Mouse (Mus musculus): Measurements from ENCODE around the gene Slc8a1. TPM values are rescaled to one million over a fixed set of nuclear protein-coding genes. Genes with fewer than 3 reads are reported as not detected.

The Slc8a1 gene
- polyA plus RNA-seq, 1 experiment from 2014 or later = 5.1 TPM

- H3K27ac ChIP-seq = no peak overlapping the region
- no peak for ATAC-seq
- H3K9me3 ChIP-seq = no peaks in the 10 kb centered on the region
- no peaks in the 10 kb centered on the region for H3K27me3 ChIP-seq (replicated peaks)
- no peaks in the 10 kb centered on the region for H3K4me1 ChIP-seq (replicated peaks)
- no peaks in the 10 kb centered on the region for H3K36me3 ChIP-seq
- WGBS = 56% methylated on average over 4 of the region's 4 CpGs
- H3K9ac ChIP-seq = no peak overlapping the region
- H3K4me2 ChIP-seq (replicated peaks) = no peak overlapping the region
- H3K4me3 ChIP-seq (replicated peaks) = no peak overlapping the region
Observed at GRCm38 (mm10) chr17:81548016-81548415, 190.2 kb downstream of the Slc8a1 start.

DNA sequence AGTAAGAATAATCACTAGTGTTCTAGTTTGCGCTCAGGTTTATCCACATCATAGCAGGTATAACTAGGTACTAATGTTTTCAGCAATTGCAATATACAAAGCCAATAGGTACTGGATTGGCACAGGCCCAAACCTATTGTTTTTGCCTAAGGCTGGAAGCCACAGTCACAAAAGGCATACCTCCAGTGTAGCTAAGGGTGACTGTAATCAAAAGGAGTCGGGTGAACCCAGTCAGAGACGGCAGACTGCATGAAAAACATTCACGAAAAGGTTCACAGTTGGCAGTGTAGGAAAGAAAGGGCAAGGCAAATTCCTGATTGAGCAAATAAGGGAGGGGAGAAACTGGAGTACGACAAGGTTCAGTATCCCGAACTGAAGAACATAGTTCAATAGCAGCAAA lies 191.7 kb downstream of the Slc8a1 start:
- H3K4me2 ChIP-seq (replicated peaks) = no peak overlapping the region
- 81% methylated on average over 6 of the region's 6 CpGs for WGBS
- ATAC-seq = no peak
- H3K27me3 ChIP-seq (replicated peaks) = no peaks in the 10 kb centered on the region
- no peaks in the 10 kb centered on the region for H3K36me3 ChIP-seq
- no peaks in the 10 kb centered on the region for H3K4me1 ChIP-seq (replicated peaks)
- no peak overlapping the region for H3K4me3 ChIP-seq (replicated peaks)
- H3K9ac ChIP-seq = no peak overlapping the region
- no peak overlapping the region for H3K27ac ChIP-seq
- no peaks in the 10 kb centered on the region for H3K9me3 ChIP-seq

GRCm38 (mm10) chr17:81546012-81546411 lies 192.2 kb downstream of the Slc8a1 start:
- Histone ChIP-seq H3K36me3 (no peaks in the 10 kb centered on the region), H3K27ac (no peak overlapping the region), H3K9me3 (no peaks in the 10 kb centered on the region), H3K4me3 (replicated peaks) (no peak overlapping the region), H3K27me3 (replicated peaks) (no peaks in the 10 kb centered on the region), H3K9ac (no peak overlapping the region), H3K4me2 (replicated peaks) (no peak overlapping the region), H3K4me1 (replicated peaks) (no peaks in the 10 kb centered on the region)
- WGBS = 88% methylated on average over 5 of the region's 5 CpGs
- no peak for ATAC-seq

DNA sequence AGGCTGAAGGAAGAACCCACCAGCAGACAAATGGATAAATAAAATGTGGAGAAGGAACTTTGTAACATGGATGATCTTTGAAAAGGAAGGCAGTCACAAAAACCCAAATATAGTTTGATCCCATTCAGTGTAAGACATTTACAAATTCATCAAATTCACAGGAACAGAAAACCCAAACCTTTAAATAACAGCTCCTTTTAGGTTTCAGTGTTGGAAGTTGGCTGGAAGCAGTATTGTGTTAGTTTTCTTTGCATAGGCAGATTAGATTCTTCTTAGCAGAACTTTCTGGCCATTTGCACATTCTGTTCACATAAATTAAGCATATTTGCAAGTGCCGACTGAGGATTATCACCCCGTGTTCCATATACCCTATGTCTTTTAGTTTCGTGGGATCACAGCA lies 193.3 kb downstream of the Slc8a1 start:
- no peak overlapping the region for H3K9ac ChIP-seq
- no peaks in the 10 kb centered on the region for H3K9me3 ChIP-seq
- WGBS = 90% methylated on average over 3 of the region's 3 CpGs
- no peak overlapping the region for H3K4me2 ChIP-seq (replicated peaks)
- no peaks in the 10 kb centered on the region for H3K4me1 ChIP-seq (replicated peaks)
- no peak for ATAC-seq
- no peak overlapping the region for H3K27ac ChIP-seq
- H3K27me3 ChIP-seq (replicated peaks) = no peaks in the 10 kb centered on the region
- no peaks in the 10 kb centered on the region for H3K36me3 ChIP-seq
- H3K4me3 ChIP-seq (replicated peaks) = no peak overlapping the region

GRCm38 (mm10) chr17:81542313-81543185 lies 195.6 kb downstream of the Slc8a1 start:
- H3K27ac ChIP-seq = no peak overlapping the region
- no peak for ATAC-seq
- no peak overlapping the region for H3K9ac ChIP-seq
- H3K27me3 ChIP-seq (replicated peaks) = no peaks in the 10 kb centered on the region
- H3K9me3 ChIP-seq = no peaks in the 10 kb centered on the region
- no peaks in the 10 kb centered on the region for H3K4me1 ChIP-seq (replicated peaks)
- WGBS = 86% methylated on average over 12 of the region's 12 CpGs
- no peak overlapping the region for H3K4me3 ChIP-seq (replicated peaks)
- H3K36me3 ChIP-seq = no peaks in the 10 kb centered on the region
- H3K4me2 ChIP-seq (replicated peaks) = no peak overlapping the region

GRCm38 (mm10) chr17:81538163-81539160 lies 199.7 kb downstream of the Slc8a1 start:
- Histone ChIP-seq H3K36me3 (no peaks in the 10 kb centered on the region), H3K4me1 (replicated peaks) (no peaks in the 10 kb centered on the region), H3K27ac (no peak overlapping the region), H3K9ac (no peak overlapping the region), H3K27me3 (replicated peaks) (no peaks in the 10 kb centered on the region), H3K9me3 (no peaks in the 10 kb centered on the region), H3K4me2 (replicated peaks) (no peak overlapping the region), H3K4me3 (replicated peaks) (no peak overlapping the region)
- 68% methylated on average over 9 of the region's 9 CpGs for WGBS
- ATAC-seq = no peak

- Histone ChIP-seq H3K4me3 (replicated peaks) (no peak overlapping the region), H3K4me2 (replicated peaks) (no peak overlapping the region), H3K9me3 (no peaks in the 10 kb centered on the region), H3K9ac (no peak overlapping the region), H3K27ac (no peak overlapping the region), H3K4me1 (replicated peaks) (no peaks in the 10 kb centered on the region), H3K27me3 (replicated peaks) (no peaks in the 10 kb centered on the region), H3K36me3 (no peaks in the 10 kb centered on the region)
- ATAC-seq = no peak
- WGBS = 90% methylated on average over 3 of the region's 3 CpGs
Observed at GRCm38 (mm10) chr17:81536093-81536492, 202.1 kb downstream of the Slc8a1 start.

DNA sequence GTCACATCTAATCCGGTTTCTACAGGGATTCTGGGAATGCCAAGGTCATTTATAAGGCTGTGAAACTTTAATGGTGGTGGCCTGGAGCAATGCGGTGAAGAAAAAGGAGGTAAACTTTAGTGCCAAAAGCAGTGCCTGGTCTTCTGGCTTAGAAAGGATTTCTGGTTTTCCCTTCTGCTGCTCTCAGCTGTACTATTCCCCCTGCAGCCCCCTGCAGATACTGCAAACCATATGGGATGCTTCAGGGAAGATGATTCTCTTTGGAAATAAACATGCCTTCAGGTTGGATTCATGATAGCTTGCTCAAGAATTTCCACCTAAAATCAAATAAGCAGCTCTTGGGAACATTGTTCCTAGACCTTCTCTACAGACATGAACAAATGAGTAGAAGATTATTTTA lies 208.3 kb downstream of the Slc8a1 start:
- Histone ChIP-seq H3K36me3 (no peaks in the 10 kb centered on the region), H3K4me1 (replicated peaks) (no peaks in the 10 kb centered on the region), H3K9ac (no peak overlapping the region), H3K4me3 (replicated peaks) (no peak overlapping the region), H3K27me3 (replicated peaks) (no peaks in the 10 kb centered on the region), H3K4me2 (replicated peaks) (no peak overlapping the region), H3K27ac (peak overlapping the region; percentile 9; the same call in 1 of the 2 replicates), H3K9me3 (no peaks in the 10 kb centered on the region)
- ATAC-seq = no peak; the same call in 1 of the 2 replicates
- WGBS = 52% methylated on average over 2 of the region's 2 CpGs

- Histone ChIP-seq H3K4me3 (replicated peaks) (no peak overlapping the region), H3K27me3 (replicated peaks) (no peaks in the 10 kb centered on the region), H3K27ac (no peak overlapping the region), H3K36me3 (no peaks in the 10 kb centered on the region), H3K4me2 (replicated peaks) (no peak overlapping the region), H3K9ac (no peak overlapping the region), H3K9me3 (no peaks in the 10 kb centered on the region), H3K4me1 (replicated peaks) (no peaks in the 10 kb centered on the region)
- 84% methylated on average over 4 of the region's 4 CpGs for WGBS
- ATAC-seq = no peak
Observed at GRCm38 (mm10) chr17:81528940-81529339, 209.2 kb downstream of the Slc8a1 start.

DNA sequence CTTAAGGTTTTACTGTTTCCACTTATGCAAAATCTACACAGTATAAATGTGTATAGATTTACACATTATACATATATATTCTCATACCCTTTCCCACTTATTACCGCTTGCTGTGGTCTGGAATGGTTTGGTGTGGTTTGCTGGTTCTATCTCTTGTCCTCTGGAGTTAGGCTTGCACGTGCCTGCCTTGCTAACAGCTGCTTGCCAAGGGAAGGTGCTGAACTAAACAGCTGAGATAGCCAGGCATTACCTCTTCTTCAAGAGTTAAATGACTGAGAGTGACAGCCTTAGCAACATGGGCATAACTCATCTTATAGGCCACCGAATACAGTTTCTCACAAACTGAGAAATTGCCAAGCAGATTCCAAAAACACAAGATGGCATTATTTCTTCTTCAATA lies 211.7 kb downstream of the Slc8a1 start:
- no peaks in the 10 kb centered on the region for H3K27me3 ChIP-seq (replicated peaks)
- no peak overlapping the region for H3K27ac ChIP-seq
- no peaks in the 10 kb centered on the region for H3K4me1 ChIP-seq (replicated peaks)
- no peaks in the 10 kb centered on the region for H3K36me3 ChIP-seq
- no peak for ATAC-seq
- no peaks in the 10 kb centered on the region for H3K9me3 ChIP-seq
- no peak overlapping the region for H3K4me2 ChIP-seq (replicated peaks)
- H3K4me3 ChIP-seq (replicated peaks) = no peak overlapping the region
- 85% methylated on average over 3 of the region's 3 CpGs for WGBS
- H3K9ac ChIP-seq = no peak overlapping the region

DNA sequence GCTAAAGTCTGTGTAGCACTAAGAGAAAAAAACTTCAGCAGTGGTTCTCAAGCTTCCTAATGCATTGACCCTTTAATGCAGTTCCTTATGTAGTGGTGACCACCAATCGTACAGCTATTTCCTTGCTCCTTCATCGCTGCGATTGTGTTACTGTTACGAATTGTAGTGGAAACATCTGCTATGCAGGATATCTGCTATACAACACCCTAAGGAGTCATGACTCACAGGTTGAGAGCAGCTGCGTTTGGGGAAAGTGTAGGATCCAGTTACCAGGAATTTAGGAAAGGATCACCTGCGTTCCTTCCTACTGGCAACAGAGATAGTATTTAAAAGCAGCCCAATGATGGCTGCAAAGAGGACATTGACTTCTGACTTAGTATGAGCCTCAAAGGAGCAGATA lies 213.4 kb downstream of the Slc8a1 start:
- H3K4me1 ChIP-seq (replicated peaks) = no peaks in the 10 kb centered on the region
- no peak overlapping the region for H3K27ac ChIP-seq
- no peaks in the 10 kb centered on the region for H3K9me3 ChIP-seq
- H3K4me3 ChIP-seq (replicated peaks) = no peak overlapping the region
- H3K9ac ChIP-seq = no peak overlapping the region
- no peak overlapping the region for H3K4me2 ChIP-seq (replicated peaks)
- H3K36me3 ChIP-seq = no peaks in the 10 kb centered on the region
- WGBS = 79% methylated on average over 6 of the region's 6 CpGs
- no peak for ATAC-seq
- H3K27me3 ChIP-seq (replicated peaks) = no peaks in the 10 kb centered on the region

DNA sequence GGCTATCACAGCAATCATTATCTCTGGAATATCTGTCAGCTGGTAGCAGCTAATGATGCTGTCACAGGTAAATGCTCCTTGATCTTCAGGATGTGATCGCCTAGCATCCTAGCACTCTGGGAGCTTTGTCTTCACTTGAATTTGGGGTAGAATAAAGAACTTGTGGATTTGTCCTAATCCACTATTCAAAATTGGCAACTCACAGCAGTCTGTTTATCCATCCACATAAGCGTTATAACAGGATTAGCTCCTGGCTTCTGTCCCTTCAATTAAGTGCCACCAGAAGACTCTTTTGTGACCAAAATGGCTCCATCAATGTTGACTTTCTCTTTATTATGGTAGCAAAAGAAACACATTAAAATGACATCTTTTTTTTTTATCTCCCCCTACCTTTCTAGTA lies 214.2 kb downstream of the Slc8a1 start:
- Histone ChIP-seq H3K4me1 (replicated peaks) (no peaks in the 10 kb centered on the region), H3K9me3 (no peaks in the 10 kb centered on the region), H3K27me3 (replicated peaks) (no peaks in the 10 kb centered on the region), H3K36me3 (no peaks in the 10 kb centered on the region), H3K9ac (no peak overlapping the region), H3K4me3 (replicated peaks) (no peak overlapping the region), H3K4me2 (replicated peaks) (no peak overlapping the region), H3K27ac (no peak overlapping the region)
- 88% methylated on average over 2 of the region's 2 CpGs for WGBS
- ATAC-seq = no peak
